Mouse (Mus musculus): ENCODE data around the gene Sumf1. TPM values are rescaled to one million over a fixed set of nuclear protein-coding genes. Genes with fewer than 3 reads are reported as not detected.

The Sumf1 gene
- polyA plus RNA-seq, 1 experiment from 2014 or later = 28.4 TPM

- H3K27me3 ChIP-seq (ENCODE audit: insufficient read depth, low read length) = no peaks in the 10 kb centered on the region
- no peak overlapping the region for H3K4me2 ChIP-seq
- H3K36me3 ChIP-seq (ENCODE audit: insufficient read depth) = 0 out of 2 replicates have a peak, but pooled peaks cover 4% of the 10 kb centered on the region
- H3K27ac ChIP-seq (ENCODE audit: low read depth) = no peak overlapping the region
- 55% methylated on average over 3 of the region's 3 CpGs for WGBS
- no peaks in the 10 kb centered on the region for H3K9me3 ChIP-seq (ENCODE audit: low read depth, low read length)
- no peak overlapping the region for H3K9ac ChIP-seq
- DNase-seq = no peak
- no peak for TF ChIP-seq CTCF (IDR thresholded peaks at IDR 0.05; ENCODE audit: low read depth)
- peaks cover 6% of the 10 kb centered on the region; the same call in 1 of the 2 replicates for H3K4me1 ChIP-seq (ENCODE audit: insufficient read depth)
- ATAC-seq (ENCODE audit: insufficient read depth) = no peak
- H3K4me3 ChIP-seq (ENCODE audit: low read depth, low read length) = no peak overlapping the region
Measured at GRCm38 (mm10) chr6:108148435-108148834, 36.9 kb downstream of the Sumf1 start.

- no peak overlapping the region for H3K9ac ChIP-seq
- no peak for TF ChIP-seq CTCF (IDR thresholded peaks at IDR 0.05; ENCODE audit: low read depth)
- H3K36me3 ChIP-seq (ENCODE audit: insufficient read depth) = 0 out of 2 replicates have a peak, but pooled peaks cover 4% of the 10 kb centered on the region
- H3K9me3 ChIP-seq (ENCODE audit: low read depth, low read length) = no peaks in the 10 kb centered on the region
- DNase-seq (no peak), ATAC-seq (ENCODE audit: insufficient read depth) (no peak)
- 84% methylated on average over 4 of the region's 4 CpGs for WGBS
- no peak overlapping the region for H3K27ac ChIP-seq (ENCODE audit: low read depth)
- H3K27me3 ChIP-seq (ENCODE audit: insufficient read depth, low read length) = no peaks in the 10 kb centered on the region
- H3K4me3 ChIP-seq (ENCODE audit: low read depth, low read length) = no peak overlapping the region
- no peaks in the 10 kb centered on the region for H3K4me1 ChIP-seq (ENCODE audit: insufficient read depth)
- H3K4me2 ChIP-seq = no peak overlapping the region
Measured at GRCm38 (mm10) chr6:108146637-108147036, 38.7 kb downstream of the Sumf1 start.

GRCm38 (mm10) chr6:108145941-108146588 is 39.3 kb downstream of the Sumf1 start:
- WGBS = 87% methylated on average over 7 of the region's 7 CpGs
- Histone ChIP-seq H3K36me3 (ENCODE audit: insufficient read depth) (0 out of 2 replicates have a peak, but pooled peaks cover 4% of the 10 kb centered on the region), H3K27me3 (ENCODE audit: insufficient read depth, low read length) (no peaks in the 10 kb centered on the region), H3K9me3 (ENCODE audit: low read depth, low read length) (no peaks in the 10 kb centered on the region), H3K27ac (ENCODE audit: low read depth) (no peak overlapping the region), H3K9ac (no peak overlapping the region), H3K4me2 (no peak overlapping the region), H3K4me1 (ENCODE audit: insufficient read depth) (no peaks in the 10 kb centered on the region), H3K4me3 (ENCODE audit: low read depth, low read length) (no peak overlapping the region)
- ATAC-seq (ENCODE audit: insufficient read depth) (no peak), DNase-seq (no peak)
- TF ChIP-seq CTCF (IDR thresholded peaks at IDR 0.05; ENCODE audit: low read depth) = no peak

GRCm38 (mm10) chr6:108145241-108145640 is 40.1 kb downstream of the Sumf1 start:
- TF ChIP-seq CTCF (IDR thresholded peaks at IDR 0.05; ENCODE audit: low read depth) = no peak
- Histone ChIP-seq H3K4me1 (ENCODE audit: insufficient read depth) (no peaks in the 10 kb centered on the region), H3K27me3 (ENCODE audit: insufficient read depth, low read length) (no peaks in the 10 kb centered on the region), H3K9me3 (ENCODE audit: low read depth, low read length) (no peaks in the 10 kb centered on the region), H3K36me3 (ENCODE audit: insufficient read depth) (0 out of 2 replicates have a peak, but pooled peaks cover 4% of the 10 kb centered on the region), H3K27ac (ENCODE audit: low read depth) (no peak overlapping the region), H3K4me2 (no peak overlapping the region), H3K9ac (no peak overlapping the region), H3K4me3 (ENCODE audit: low read depth, low read length) (no peak overlapping the region)
- 58% methylated on average over 3 of the region's 3 CpGs for WGBS
- ATAC-seq (ENCODE audit: insufficient read depth) (no peak), DNase-seq (no peak)

GRCm38 (mm10) chr6:108142796-108143195 is 42.6 kb downstream of the Sumf1 start:
- Histone ChIP-seq H3K27me3 (ENCODE audit: insufficient read depth, low read length) (no peaks in the 10 kb centered on the region), H3K4me2 (no peak overlapping the region), H3K9ac (no peak overlapping the region), H3K9me3 (ENCODE audit: low read depth, low read length) (no peaks in the 10 kb centered on the region), H3K36me3 (ENCODE audit: insufficient read depth) (no peaks in the 10 kb centered on the region), H3K27ac (ENCODE audit: low read depth) (no peak overlapping the region), H3K4me3 (ENCODE audit: low read depth, low read length) (no peak overlapping the region), H3K4me1 (ENCODE audit: insufficient read depth) (no peaks in the 10 kb centered on the region)
- no peak for ATAC-seq (ENCODE audit: insufficient read depth)
- 68% methylated on average over 4 of the region's 4 CpGs for WGBS
- DNase-seq = peak; percentile 21
- no peak for TF ChIP-seq CTCF (IDR thresholded peaks at IDR 0.05; ENCODE audit: low read depth)

- no peaks in the 10 kb centered on the region for H3K9me3 ChIP-seq (ENCODE audit: low read depth, low read length)
Measured at GRCm38 (mm10) chr6:108140722-108141490, 44.5 kb downstream of the Sumf1 start.

GRCm38 (mm10) chr6:108137031-108137430 is 48.4 kb downstream of the Sumf1 start:
- no peak overlapping the region for H3K27ac ChIP-seq (ENCODE audit: low read depth)
- H3K27me3 ChIP-seq (ENCODE audit: insufficient read depth, low read length) = no peaks in the 10 kb centered on the region
- H3K9me3 ChIP-seq (ENCODE audit: low read depth, low read length) = no peaks in the 10 kb centered on the region
- H3K9ac ChIP-seq = no peak overlapping the region
- H3K4me3 ChIP-seq (ENCODE audit: low read depth, low read length) = no peak overlapping the region
- H3K36me3 ChIP-seq (ENCODE audit: insufficient read depth) = no peaks in the 10 kb centered on the region
- no peaks in the 10 kb centered on the region for H3K4me1 ChIP-seq (ENCODE audit: insufficient read depth)
- 86% methylated on average over 5 of the region's 5 CpGs for WGBS
- DNase-seq = no peak
- H3K4me2 ChIP-seq = no peak overlapping the region
- TF ChIP-seq CTCF (IDR thresholded peaks at IDR 0.05; ENCODE audit: low read depth) = no peak
- ATAC-seq (ENCODE audit: insufficient read depth) = no peak

More at GRCm38 (mm10) chr6:108140722-108141490, 44.5 kb downstream of the Sumf1 start:
- ATAC-seq (ENCODE audit: insufficient read depth) (no peak), DNase-seq (no peak)
- H3K4me3 ChIP-seq (ENCODE audit: low read depth, low read length) = no peak overlapping the region
- H3K4me1 ChIP-seq (ENCODE audit: insufficient read depth) = no peaks in the 10 kb centered on the region
- 54% methylated on average over 4 of the region's 4 CpGs for WGBS
- H3K4me2 ChIP-seq = no peak overlapping the region
- H3K36me3 ChIP-seq (ENCODE audit: insufficient read depth) = no peaks in the 10 kb centered on the region
- no peak for TF ChIP-seq CTCF (IDR thresholded peaks at IDR 0.05; ENCODE audit: low read depth)
- no peak overlapping the region for H3K9ac ChIP-seq
- H3K27me3 ChIP-seq (ENCODE audit: insufficient read depth, low read length) = no peaks in the 10 kb centered on the region
- no peak overlapping the region for H3K27ac ChIP-seq (ENCODE audit: low read depth)
